Mouse (Mus musculus): ENCODE measurements around the gene Gm5767. TPM values are rescaled to one million over a fixed set of nuclear protein-coding genes. Genes with fewer than 3 reads are reported as not detected.

Gene Gm5767
- polyA plus RNA-seq, 1 experiment from 2014 or later: not detected

- Histone ChIP-seq H3K4me3 (ENCODE audit: low read depth, low read length) (no peak overlapping the region), H3K9ac (ENCODE audit: low read length) (no peak overlapping the region), H3K4me1 (replicated peaks; ENCODE audit: control insufficient read depth, insufficient read depth, low read length) (peaks cover 22% of the 10 kb centered on the region), H3K9me3 (ENCODE audit: control insufficient read depth, low read length) (no peaks in the 10 kb centered on the region), H3K4me2 (ENCODE audit: low read length) (peak overlapping the region; percentile 58), H3K36me3 (ENCODE audit: control insufficient read depth, insufficient read depth, low read length) (0 out of 2 replicates have a peak, but pooled peaks cover 4% of the 10 kb centered on the region), H3K27ac (ENCODE audit: low read depth) (no peak overlapping the region), H3K27me3 (replicated peaks; ENCODE audit: control insufficient read depth, insufficient read depth, low read length) (no peaks in the 10 kb centered on the region)
- no peak for DNase-seq (ENCODE audit: low spot score)
- ATAC-seq (replicated peaks; ENCODE audit: low FRiP score, low TSS enrichment, low read depth): no peak
These were observed 7.8 kb upstream of the Gm5767 start for GRCm38 (mm10) chr16:8672811-8673210.

- Histone ChIP-seq H3K4me1 (replicated peaks; ENCODE audit: control insufficient read depth, insufficient read depth, low read length) (peaks cover 17% of the 10 kb centered on the region), H3K4me3 (ENCODE audit: low read depth, low read length) (no peak overlapping the region), H3K27ac (ENCODE audit: low read depth) (no peak overlapping the region), H3K27me3 (replicated peaks; ENCODE audit: control insufficient read depth, insufficient read depth, low read length) (no peaks in the 10 kb centered on the region), H3K9me3 (ENCODE audit: control insufficient read depth, low read length) (no peaks in the 10 kb centered on the region), H3K9ac (ENCODE audit: low read length) (no peak overlapping the region), H3K4me2 (ENCODE audit: low read length) (no peak overlapping the region), H3K36me3 (ENCODE audit: control insufficient read depth, insufficient read depth, low read length) (0 out of 2 replicates have a peak, but pooled peaks cover 4% of the 10 kb centered on the region)
- 71% methylated on average over 6 of the region's 6 CpGs for WGBS
- ATAC-seq (replicated peaks; ENCODE audit: low FRiP score, low TSS enrichment, low read depth) (no peak), DNase-seq (ENCODE audit: low spot score) (no peak)
These were observed 7.2 kb upstream of the Gm5767 start for GRCm38 (mm10) chr16:8673343-8673742.

- Histone ChIP-seq H3K9ac (ENCODE audit: low read length) (no peak overlapping the region), H3K36me3 (ENCODE audit: control insufficient read depth, insufficient read depth, low read length) (0 out of 2 replicates have a peak, but pooled peaks cover under 1% of the 10 kb centered on the region), H3K27ac (ENCODE audit: low read depth) (no peak overlapping the region), H3K4me2 (ENCODE audit: low read length) (no peak overlapping the region), H3K4me3 (ENCODE audit: low read depth, low read length) (no peak overlapping the region), H3K4me1 (replicated peaks; ENCODE audit: control insufficient read depth, insufficient read depth, low read length) (peaks cover 17% of the 10 kb centered on the region), H3K27me3 (replicated peaks; ENCODE audit: control insufficient read depth, insufficient read depth, low read length) (no peaks in the 10 kb centered on the region), H3K9me3 (ENCODE audit: control insufficient read depth, low read length) (no peaks in the 10 kb centered on the region)
- WGBS: 4% methylated on average over 8 of the region's 8 CpGs
- DNase-seq (ENCODE audit: low spot score): peak; percentile 66
- no peak for ATAC-seq (replicated peaks; ENCODE audit: low FRiP score, low TSS enrichment, low read depth)
These were observed 6.4 kb upstream of the Gm5767 start for GRCm38 (mm10) chr16:8674165-8674564.

- no peaks in the 10 kb centered on the region for H3K9me3 ChIP-seq (ENCODE audit: control insufficient read depth, low read length)
- H3K4me1 ChIP-seq (replicated peaks; ENCODE audit: control insufficient read depth, insufficient read depth, low read length): peaks cover 3% of the 10 kb centered on the region
- no peak overlapping the region for H3K4me3 ChIP-seq (ENCODE audit: low read depth, low read length)
- WGBS: 83% methylated on average over 8 of the region's 8 CpGs
- DNase-seq (ENCODE audit: low spot score) (no peak), ATAC-seq (replicated peaks; ENCODE audit: low FRiP score, low TSS enrichment, low read depth) (no peak)
- H3K36me3 ChIP-seq (ENCODE audit: control insufficient read depth, insufficient read depth, low read length): no peaks in the 10 kb centered on the region
- no peaks in the 10 kb centered on the region for H3K27me3 ChIP-seq (replicated peaks; ENCODE audit: control insufficient read depth, insufficient read depth, low read length)
- H3K9ac ChIP-seq (ENCODE audit: low read length): no peak overlapping the region
- no peak overlapping the region for H3K27ac ChIP-seq (ENCODE audit: low read depth)
- no peak overlapping the region for H3K4me2 ChIP-seq (ENCODE audit: low read length)
These were observed 5.0 kb upstream of the Gm5767 start for GRCm38 (mm10) chr16:8675559-8675958.

- H3K27ac ChIP-seq (ENCODE audit: low read depth): no peak overlapping the region
- no peak overlapping the region for H3K9ac ChIP-seq (ENCODE audit: low read length)
- H3K4me1 ChIP-seq (replicated peaks; ENCODE audit: control insufficient read depth, insufficient read depth, low read length): no peaks in the 10 kb centered on the region
- DNase-seq (ENCODE audit: low spot score) (no peak), ATAC-seq (replicated peaks; ENCODE audit: low FRiP score, low TSS enrichment, low read depth) (no peak)
- no peaks in the 10 kb centered on the region for H3K9me3 ChIP-seq (ENCODE audit: control insufficient read depth, low read length)
- WGBS: 75% methylated on average over 2 of the region's 2 CpGs
- H3K27me3 ChIP-seq (replicated peaks; ENCODE audit: control insufficient read depth, insufficient read depth, low read length): no peaks in the 10 kb centered on the region
- no peak overlapping the region for H3K4me2 ChIP-seq (ENCODE audit: low read length)
- H3K36me3 ChIP-seq (ENCODE audit: control insufficient read depth, insufficient read depth, low read length): no peaks in the 10 kb centered on the region
- H3K4me3 ChIP-seq (ENCODE audit: low read depth, low read length): no peak overlapping the region
These were observed 4.3 kb upstream of the Gm5767 start for GRCm38 (mm10) chr16:8676228-8676627.

- ATAC-seq (replicated peaks; ENCODE audit: low FRiP score, low TSS enrichment, low read depth) (no peak), DNase-seq (ENCODE audit: low spot score) (peak; percentile 63)
- Histone ChIP-seq H3K4me1 (replicated peaks; ENCODE audit: control insufficient read depth, insufficient read depth, low read length) (no peaks in the 10 kb centered on the region), H3K36me3 (ENCODE audit: control insufficient read depth, insufficient read depth, low read length) (no peaks in the 10 kb centered on the region), H3K27me3 (replicated peaks; ENCODE audit: control insufficient read depth, insufficient read depth, low read length) (no peaks in the 10 kb centered on the region), H3K9me3 (ENCODE audit: control insufficient read depth, low read length) (no peaks in the 10 kb centered on the region), H3K4me2 (ENCODE audit: low read length) (no peak overlapping the region), H3K9ac (ENCODE audit: low read length) (no peak overlapping the region), H3K27ac (ENCODE audit: low read depth) (no peak overlapping the region), H3K4me3 (ENCODE audit: low read depth, low read length) (no peak overlapping the region)
- WGBS: 54% methylated on average over 4 of the region's 4 CpGs
These were observed 3.8 kb upstream of the Gm5767 start for GRCm38 (mm10) chr16:8676800-8677199.

- no peak for ATAC-seq (replicated peaks; ENCODE audit: low FRiP score, low TSS enrichment, low read depth)
- DNase-seq (ENCODE audit: low spot score): no peak
These were observed 2.5 kb upstream of the Gm5767 start for GRCm38 (mm10) chr16:8678035-8678434.

GRCm38 (mm10) chr16:8678676-8679075 lies 1.9 kb upstream of the Gm5767 start:
- Histone ChIP-seq H3K36me3 (ENCODE audit: control insufficient read depth, insufficient read depth, low read length) (no peaks in the 10 kb centered on the region), H3K4me1 (replicated peaks; ENCODE audit: control insufficient read depth, insufficient read depth, low read length) (no peaks in the 10 kb centered on the region), H3K4me2 (ENCODE audit: low read length) (no peak overlapping the region), H3K9ac (ENCODE audit: low read length) (no peak overlapping the region), H3K4me3 (ENCODE audit: low read depth, low read length) (no peak overlapping the region), H3K9me3 (ENCODE audit: control insufficient read depth, low read length) (no peaks in the 10 kb centered on the region), H3K27ac (ENCODE audit: low read depth) (no peak overlapping the region), H3K27me3 (replicated peaks; ENCODE audit: control insufficient read depth, insufficient read depth, low read length) (no peaks in the 10 kb centered on the region)
- WGBS: 86% methylated on average over 4 of the region's 4 CpGs
- DNase-seq (ENCODE audit: low spot score): no peak
- ATAC-seq (replicated peaks; ENCODE audit: low FRiP score, low TSS enrichment, low read depth): no peak

More at GRCm38 (mm10) chr16:8678035-8678434, 2.5 kb upstream of the Gm5767 start:
- WGBS: 73% methylated on average over 5 of the region's 5 CpGs
- Histone ChIP-seq H3K4me1 (replicated peaks; ENCODE audit: control insufficient read depth, insufficient read depth, low read length) (no peaks in the 10 kb centered on the region), H3K27me3 (replicated peaks; ENCODE audit: control insufficient read depth, insufficient read depth, low read length) (no peaks in the 10 kb centered on the region), H3K4me2 (ENCODE audit: low read length) (no peak overlapping the region), H3K4me3 (ENCODE audit: low read depth, low read length) (no peak overlapping the region), H3K9ac (ENCODE audit: low read length) (no peak overlapping the region), H3K27ac (ENCODE audit: low read depth) (no peak overlapping the region), H3K36me3 (ENCODE audit: control insufficient read depth, insufficient read depth, low read length) (no peaks in the 10 kb centered on the region), H3K9me3 (ENCODE audit: control insufficient read depth, low read length) (no peaks in the 10 kb centered on the region)

GRCm38 (mm10) chr16:8679780-8680179 lies 790 bp upstream of the Gm5767 start:
- WGBS: 63% methylated on average over 3 of the region's 3 CpGs
- Histone ChIP-seq H3K4me2 (ENCODE audit: low read length) (no peak overlapping the region), H3K4me1 (replicated peaks; ENCODE audit: control insufficient read depth, insufficient read depth, low read length) (no peaks in the 10 kb centered on the region), H3K9me3 (ENCODE audit: control insufficient read depth, low read length) (no peaks in the 10 kb centered on the region), H3K9ac (ENCODE audit: low read length) (no peak overlapping the region), H3K27me3 (replicated peaks; ENCODE audit: control insufficient read depth, insufficient read depth, low read length) (no peaks in the 10 kb centered on the region), H3K36me3 (ENCODE audit: control insufficient read depth, insufficient read depth, low read length) (no peaks in the 10 kb centered on the region), H3K27ac (ENCODE audit: low read depth) (no peak overlapping the region), H3K4me3 (ENCODE audit: low read depth, low read length) (no peak overlapping the region)
- ATAC-seq (replicated peaks; ENCODE audit: low FRiP score, low TSS enrichment, low read depth): no peak
- DNase-seq (ENCODE audit: low spot score): no peak
